Mouse (Mus musculus): ENCODE measurements around the gene Nup160. TPM values are rescaled to one million over a fixed set of nuclear protein-coding genes. Genes with fewer than 3 reads are reported as not detected.

Gene Nup160
- polyA plus RNA-seq, 1 experiment from 2014 or later: 50.3 TPM

DNA sequence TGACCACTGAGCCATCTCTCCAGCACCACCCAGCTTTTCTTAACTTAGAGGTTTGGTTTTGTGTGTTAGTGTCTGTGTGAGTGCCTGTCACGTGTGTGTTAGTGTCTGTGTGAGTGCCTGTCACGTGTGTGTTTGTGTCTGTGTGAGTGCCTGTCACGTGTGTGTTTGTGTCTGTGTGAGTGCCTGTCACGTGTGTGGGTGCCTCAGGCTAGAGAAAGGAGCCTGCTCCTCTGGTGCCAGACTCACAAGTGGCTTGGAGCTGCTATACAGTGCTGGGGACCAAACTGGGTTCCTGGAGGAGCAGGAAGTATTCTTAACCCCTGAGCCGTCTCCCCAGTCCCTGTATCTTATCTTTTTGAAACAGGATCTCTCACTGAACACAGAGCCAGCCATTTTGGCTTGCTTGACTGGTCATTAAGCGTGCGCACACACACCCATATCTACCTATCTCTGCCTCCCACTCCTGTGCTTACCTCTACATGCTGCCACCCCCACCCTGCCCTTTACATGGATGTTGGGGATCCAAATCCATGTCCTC, 38.6 kb downstream of the Nup160 start:
- H3K36me3 ChIP-seq (ENCODE audit: control insufficient read depth, insufficient read depth, low read length): peaks cover 78% of the 10 kb centered on the region
- no peak for ATAC-seq (ENCODE audit: insufficient number of reproducible peaks, insufficient read depth, low FRiP score, low read depth)
- H3K27me3 ChIP-seq (ENCODE audit: control insufficient read depth, insufficient read depth, low read length): no peaks in the 10 kb centered on the region
- WGBS: 94% methylated on average over 7 of the region's 7 CpGs
- H3K9ac ChIP-seq (replicated peaks; ENCODE audit: low read depth, low read length): no peak overlapping the region
- H3K27ac ChIP-seq (ENCODE audit: low read length): no peak overlapping the region
- no peaks in the 10 kb centered on the region for H3K4me1 ChIP-seq (ENCODE audit: control insufficient read depth, insufficient read depth, low read length)
- H3K9me3 ChIP-seq (ENCODE audit: control insufficient read depth, low read depth, low read length): no peaks in the 10 kb centered on the region
- H3K4me3 ChIP-seq (ENCODE audit: low read depth, low read length): no peak overlapping the region
- H3K4me2 ChIP-seq (replicated peaks; ENCODE audit: low read depth, low read length): no peak overlapping the region

DNA sequence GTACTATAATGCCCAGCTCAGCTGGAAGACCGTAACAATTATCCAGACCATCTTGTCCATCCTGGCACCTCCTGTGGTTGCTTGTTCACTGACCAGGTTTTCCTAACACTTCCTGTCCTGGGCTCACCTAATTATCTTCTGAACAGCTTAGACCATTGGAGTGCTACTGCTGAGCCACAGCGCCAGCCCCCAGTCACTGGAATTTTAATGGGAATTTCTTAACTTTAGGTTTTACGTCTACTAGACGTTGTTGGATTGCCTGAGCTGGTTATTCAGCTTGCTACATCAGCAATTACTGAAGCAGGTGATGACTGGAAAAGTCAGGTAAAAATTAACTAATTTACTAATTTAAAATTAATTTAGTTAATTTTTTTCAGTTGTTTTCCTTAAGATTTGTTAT, 40.4 kb downstream of the Nup160 start:
- Histone ChIP-seq H3K9me3 (ENCODE audit: control insufficient read depth, low read depth, low read length) (no peaks in the 10 kb centered on the region), H3K36me3 (ENCODE audit: control insufficient read depth, insufficient read depth, low read length) (peaks cover 72% of the 10 kb centered on the region), H3K9ac (replicated peaks; ENCODE audit: low read depth, low read length) (no peak overlapping the region), H3K4me1 (ENCODE audit: control insufficient read depth, insufficient read depth, low read length) (no peaks in the 10 kb centered on the region), H3K27ac (ENCODE audit: low read length) (no peak overlapping the region), H3K27me3 (ENCODE audit: control insufficient read depth, insufficient read depth, low read length) (no peaks in the 10 kb centered on the region), H3K4me3 (ENCODE audit: low read depth, low read length) (no peak overlapping the region), H3K4me2 (replicated peaks; ENCODE audit: low read depth, low read length) (no peak overlapping the region)
- 89% methylated on average over 4 of the region's 4 CpGs for WGBS
- ATAC-seq (ENCODE audit: insufficient number of reproducible peaks, insufficient read depth, low FRiP score, low read depth): no peak

DNA sequence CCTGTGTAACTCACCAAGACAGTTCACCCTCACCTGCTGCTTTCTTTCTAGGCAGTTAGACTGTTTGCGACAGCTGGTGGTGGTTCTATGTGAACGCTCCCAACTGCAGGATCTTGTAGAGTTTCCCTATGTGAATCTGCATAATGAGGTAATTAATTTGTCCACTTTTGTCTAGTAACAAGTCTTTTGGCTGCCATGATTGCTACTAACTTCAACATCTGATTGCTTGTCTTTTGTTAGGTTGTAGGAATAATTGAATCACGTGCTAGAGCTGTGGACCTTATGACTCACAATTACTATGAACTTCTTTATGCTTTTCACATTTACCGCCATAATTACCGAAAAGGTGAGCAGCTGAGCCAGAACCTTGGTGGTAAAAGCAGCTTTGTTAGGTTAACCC, 40.9 kb downstream of the Nup160 start:
- H3K27ac ChIP-seq (ENCODE audit: low read length): no peak overlapping the region
- H3K9me3 ChIP-seq (ENCODE audit: control insufficient read depth, low read depth, low read length): no peaks in the 10 kb centered on the region
- no peak overlapping the region for H3K4me2 ChIP-seq (replicated peaks; ENCODE audit: low read depth, low read length)
- no peaks in the 10 kb centered on the region for H3K4me1 ChIP-seq (ENCODE audit: control insufficient read depth, insufficient read depth, low read length)
- no peaks in the 10 kb centered on the region for H3K27me3 ChIP-seq (ENCODE audit: control insufficient read depth, insufficient read depth, low read length)
- no peak for ATAC-seq (ENCODE audit: insufficient number of reproducible peaks, insufficient read depth, low FRiP score, low read depth)
- no peak overlapping the region for H3K4me3 ChIP-seq (ENCODE audit: low read depth, low read length)
- 95% methylated on average over 5 of the region's 5 CpGs for WGBS
- peaks cover 71% of the 10 kb centered on the region for H3K36me3 ChIP-seq (ENCODE audit: control insufficient read depth, insufficient read depth, low read length)
- H3K9ac ChIP-seq (replicated peaks; ENCODE audit: low read depth, low read length): no peak overlapping the region

DNA sequence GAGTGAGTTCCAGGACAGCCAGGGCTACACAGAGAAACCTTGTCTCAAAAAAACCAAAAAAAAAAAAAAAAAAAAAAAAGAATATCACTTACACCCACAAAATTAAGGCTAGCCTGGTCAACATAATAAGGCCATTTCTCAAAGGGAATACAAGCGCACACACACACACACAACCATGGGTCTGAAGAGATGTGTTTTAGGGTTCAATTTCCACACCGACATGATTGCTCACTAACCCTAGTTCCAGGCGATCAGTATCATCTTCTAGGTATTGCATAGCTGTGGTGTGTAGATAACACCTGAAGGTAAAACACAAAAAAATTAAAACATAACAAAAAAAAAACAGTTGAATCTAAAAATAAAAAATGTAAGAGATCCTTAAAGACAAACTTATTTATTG, 49.8 kb downstream of the Nup160 start:
- Histone ChIP-seq H3K27me3 (ENCODE audit: control insufficient read depth, insufficient read depth, low read length) (no peaks in the 10 kb centered on the region), H3K9me3 (ENCODE audit: control insufficient read depth, low read depth, low read length) (no peaks in the 10 kb centered on the region), H3K27ac (ENCODE audit: low read length) (no peak overlapping the region), H3K4me1 (ENCODE audit: control insufficient read depth, insufficient read depth, low read length) (no peaks in the 10 kb centered on the region), H3K4me2 (replicated peaks; ENCODE audit: low read depth, low read length) (no peak overlapping the region), H3K36me3 (ENCODE audit: control insufficient read depth, insufficient read depth, low read length) (peaks cover 70% of the 10 kb centered on the region), H3K9ac (replicated peaks; ENCODE audit: low read depth, low read length) (no peak overlapping the region), H3K4me3 (ENCODE audit: low read depth, low read length) (no peak overlapping the region)
- WGBS: 95% methylated on average over 3 of the region's 3 CpGs
- no peak for ATAC-seq (ENCODE audit: insufficient number of reproducible peaks, insufficient read depth, low FRiP score, low read depth)

DNA sequence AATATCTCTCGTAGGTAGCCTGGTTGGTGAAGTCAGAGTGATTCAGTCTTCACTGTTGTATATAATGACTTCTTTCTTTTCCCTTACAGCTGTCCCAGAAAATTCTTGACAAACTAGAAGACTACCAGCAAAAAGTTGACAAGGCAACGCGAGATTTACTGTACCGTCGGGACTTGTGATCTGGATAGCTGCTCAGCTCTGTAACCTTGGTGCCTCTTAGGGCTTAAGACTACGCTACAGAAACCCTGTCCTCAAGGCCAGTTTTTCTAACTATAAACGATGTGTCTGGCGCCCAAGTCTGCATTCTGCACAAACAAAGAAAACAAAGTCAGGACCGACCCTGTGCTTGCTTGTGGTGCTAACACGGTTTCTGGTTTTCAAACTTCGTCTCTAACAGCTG, 58.3 kb downstream of the Nup160 start:
- H3K4me1 ChIP-seq (ENCODE audit: control insufficient read depth, insufficient read depth, low read length): no peaks in the 10 kb centered on the region
- no peaks in the 10 kb centered on the region for H3K27me3 ChIP-seq (ENCODE audit: control insufficient read depth, insufficient read depth, low read length)
- no peak overlapping the region for H3K4me3 ChIP-seq (ENCODE audit: low read depth, low read length)
- H3K9ac ChIP-seq (replicated peaks; ENCODE audit: low read depth, low read length): no peak overlapping the region
- H3K36me3 ChIP-seq (ENCODE audit: control insufficient read depth, insufficient read depth, low read length): peaks cover 50% of the 10 kb centered on the region
- no peaks in the 10 kb centered on the region for H3K9me3 ChIP-seq (ENCODE audit: control insufficient read depth, low read depth, low read length)
- no peak overlapping the region for H3K4me2 ChIP-seq (replicated peaks; ENCODE audit: low read depth, low read length)
- no peak for ATAC-seq (ENCODE audit: insufficient number of reproducible peaks, insufficient read depth, low FRiP score, low read depth)
- H3K27ac ChIP-seq (ENCODE audit: low read length): no peak overlapping the region
- 91% methylated on average over 11 of the region's 11 CpGs for WGBS

DNA sequence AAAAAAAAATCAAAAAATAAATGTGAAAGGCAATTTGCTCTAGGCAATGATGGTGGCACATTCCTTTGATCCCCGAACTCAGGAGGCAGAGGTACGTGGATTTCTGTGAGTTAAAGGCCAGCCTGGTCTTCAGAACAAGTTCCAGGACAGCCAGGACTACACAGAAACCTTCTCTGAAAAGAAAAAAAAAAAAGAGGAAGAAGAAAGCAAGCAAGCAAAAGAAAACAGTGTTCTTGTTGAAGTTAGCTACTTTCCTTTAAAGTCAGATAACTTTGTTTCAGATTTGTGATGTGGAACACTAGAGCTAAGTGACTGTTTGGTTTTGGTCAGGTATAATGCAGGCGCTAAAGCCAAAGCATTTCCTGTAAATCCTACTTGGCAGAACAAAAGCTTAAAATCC, 61.8 kb downstream of the Nup160 start:
- H3K36me3 ChIP-seq (ENCODE audit: control insufficient read depth, insufficient read depth, low read length): peaks cover 25% of the 10 kb centered on the region
- no peak overlapping the region for H3K4me3 ChIP-seq (ENCODE audit: low read depth, low read length)
- no peaks in the 10 kb centered on the region for H3K27me3 ChIP-seq (ENCODE audit: control insufficient read depth, insufficient read depth, low read length)
- H3K4me2 ChIP-seq (replicated peaks; ENCODE audit: low read depth, low read length): no peak overlapping the region
- H3K9me3 ChIP-seq (ENCODE audit: control insufficient read depth, low read depth, low read length): no peaks in the 10 kb centered on the region
- H3K9ac ChIP-seq (replicated peaks; ENCODE audit: low read depth, low read length): no peak overlapping the region
- H3K4me1 ChIP-seq (ENCODE audit: control insufficient read depth, insufficient read depth, low read length): no peaks in the 10 kb centered on the region
- WGBS: 87% methylated on average over 3 of the region's 3 CpGs
- no peak overlapping the region for H3K27ac ChIP-seq (ENCODE audit: low read length)
- ATAC-seq (ENCODE audit: insufficient number of reproducible peaks, insufficient read depth, low FRiP score, low read depth): no peak

DNA sequence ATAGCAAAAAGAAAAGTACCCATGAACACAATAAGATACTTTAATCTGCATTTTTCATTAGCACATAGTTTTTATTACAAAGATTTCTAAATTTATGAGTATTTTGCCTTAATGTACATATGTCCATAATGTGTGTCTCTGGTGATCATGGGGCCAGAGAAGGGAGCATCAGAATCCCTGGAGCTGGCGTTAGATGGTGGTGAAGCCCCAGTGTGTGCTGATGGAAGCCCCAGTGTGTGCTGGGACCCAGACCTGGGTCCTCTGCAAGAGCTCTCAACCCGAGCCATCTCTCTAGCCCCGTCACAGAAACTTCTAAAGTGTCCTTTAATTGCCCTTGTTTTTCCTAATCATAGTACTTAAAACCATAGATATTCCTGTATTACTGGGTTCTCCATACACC, 62.3 kb downstream of the Nup160 start:
- Histone ChIP-seq H3K4me3 (ENCODE audit: low read depth, low read length) (no peak overlapping the region), H3K4me2 (replicated peaks; ENCODE audit: low read depth, low read length) (no peak overlapping the region), H3K4me1 (ENCODE audit: control insufficient read depth, insufficient read depth, low read length) (no peaks in the 10 kb centered on the region), H3K27ac (ENCODE audit: low read length) (no peak overlapping the region), H3K27me3 (ENCODE audit: control insufficient read depth, insufficient read depth, low read length) (no peaks in the 10 kb centered on the region), H3K36me3 (ENCODE audit: control insufficient read depth, insufficient read depth, low read length) (peaks cover 24% of the 10 kb centered on the region), H3K9ac (replicated peaks; ENCODE audit: low read depth, low read length) (no peak overlapping the region), H3K9me3 (ENCODE audit: control insufficient read depth, low read depth, low read length) (no peaks in the 10 kb centered on the region)
- no peak for ATAC-seq (ENCODE audit: insufficient number of reproducible peaks, insufficient read depth, low FRiP score, low read depth)
- WGBS: 84% methylated on average over 3 of the region's 3 CpGs

DNA sequence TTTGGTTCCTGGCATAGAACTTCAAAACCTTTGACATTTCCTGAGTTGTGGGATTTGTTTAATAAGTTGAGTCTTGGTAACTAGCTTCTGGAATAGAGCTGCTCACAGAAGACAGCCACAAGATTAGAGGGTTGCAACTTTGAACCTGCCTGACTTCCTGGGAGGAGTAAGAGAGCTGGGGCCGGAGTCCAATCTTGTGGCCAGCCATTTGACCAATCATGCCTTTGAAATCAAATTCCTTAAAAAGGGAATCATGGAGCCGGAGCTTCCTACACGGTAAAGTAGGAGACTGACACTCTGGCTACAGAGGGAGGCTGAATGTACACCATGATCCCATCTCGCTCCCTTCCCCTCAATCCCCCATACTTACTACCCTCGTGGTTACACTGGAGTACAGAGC, 62.9 kb downstream of the Nup160 start:
- H3K4me3 ChIP-seq (ENCODE audit: low read depth, low read length): no peak overlapping the region
- H3K36me3 ChIP-seq (ENCODE audit: control insufficient read depth, insufficient read depth, low read length): peaks cover 18% of the 10 kb centered on the region
- no peaks in the 10 kb centered on the region for H3K27me3 ChIP-seq (ENCODE audit: control insufficient read depth, insufficient read depth, low read length)
- no peak overlapping the region for H3K27ac ChIP-seq (ENCODE audit: low read length)
- H3K9me3 ChIP-seq (ENCODE audit: control insufficient read depth, low read depth, low read length): no peaks in the 10 kb centered on the region
- no peak overlapping the region for H3K9ac ChIP-seq (replicated peaks; ENCODE audit: low read depth, low read length)
- 87% methylated on average over 5 of the region's 5 CpGs for whole genome bisulfite sequencing
- no peak overlapping the region for H3K4me2 ChIP-seq (replicated peaks; ENCODE audit: low read depth, low read length)
- no peaks in the 10 kb centered on the region for H3K4me1 ChIP-seq (ENCODE audit: control insufficient read depth, insufficient read depth, low read length)
- ATAC-seq (ENCODE audit: insufficient number of reproducible peaks, insufficient read depth, low FRiP score, low read depth): no peak

DNA sequence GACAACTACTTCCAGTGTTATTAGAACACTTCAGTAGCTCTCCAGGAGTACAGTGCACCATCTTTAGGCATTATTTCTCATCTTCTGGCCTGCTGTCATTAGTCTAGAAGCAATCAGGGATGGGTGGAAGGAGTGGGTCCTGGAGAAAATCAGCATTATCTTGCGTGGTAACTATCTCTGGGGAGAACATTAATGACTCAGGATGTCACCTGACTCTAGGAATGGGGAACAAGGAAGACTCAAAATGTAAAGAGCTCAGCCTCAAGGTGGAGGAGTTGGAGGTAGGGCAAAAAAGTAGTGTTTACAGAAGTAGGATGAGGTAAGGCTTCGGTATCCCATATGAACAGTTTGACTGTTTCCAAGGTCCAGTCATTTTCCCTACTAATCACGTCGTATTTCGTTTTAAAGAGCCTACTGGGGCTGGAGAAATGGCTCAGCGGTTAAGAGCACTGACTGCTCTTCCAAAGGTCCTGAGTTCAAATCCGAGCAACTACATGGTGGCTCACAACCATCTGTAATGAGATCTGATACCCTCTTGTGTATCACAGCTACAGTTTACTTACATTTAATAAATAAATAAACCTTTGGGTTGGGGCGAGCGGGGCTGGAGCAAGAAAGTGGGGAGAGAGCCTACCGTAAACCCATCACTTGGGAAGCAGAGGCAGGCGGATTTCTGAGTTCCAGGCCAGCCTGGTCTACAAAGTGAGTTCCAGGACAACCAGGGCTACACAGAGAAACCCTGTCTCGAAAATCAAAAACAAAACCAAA, 67.5 kb downstream of the Nup160 start:
- Histone ChIP-seq H3K4me3 (ENCODE audit: low read depth, low read length) (peak overlapping the region; percentile 26), H3K9me3 (ENCODE audit: control insufficient read depth, low read depth, low read length) (no peaks in the 10 kb centered on the region), H3K9ac (replicated peaks; ENCODE audit: low read depth, low read length) (no peak overlapping the region; the same call in 1 of the 2 replicates), H3K27me3 (ENCODE audit: control insufficient read depth, insufficient read depth, low read length) (no peaks in the 10 kb centered on the region), H3K36me3 (ENCODE audit: control insufficient read depth, insufficient read depth, low read length) (peaks cover 6% of the 10 kb centered on the region), H3K27ac (ENCODE audit: low read length) (peak overlapping the region; percentile 80), H3K4me1 (ENCODE audit: control insufficient read depth, insufficient read depth, low read length) (0 out of 2 replicates have a peak, but pooled peaks cover 10% of the 10 kb centered on the region), H3K4me2 (replicated peaks; ENCODE audit: low read depth, low read length) (peak overlapping the region; percentile 41)
- WGBS: 60% methylated on average over 12 of the region's 12 CpGs
- ATAC-seq (ENCODE audit: insufficient number of reproducible peaks, insufficient read depth, low FRiP score, low read depth): no peak

Data from stomach, embryonic 14.5 days (tissue).